Mouse (Mus musculus): ENCODE data around the gene Cryba1.

DNA sequence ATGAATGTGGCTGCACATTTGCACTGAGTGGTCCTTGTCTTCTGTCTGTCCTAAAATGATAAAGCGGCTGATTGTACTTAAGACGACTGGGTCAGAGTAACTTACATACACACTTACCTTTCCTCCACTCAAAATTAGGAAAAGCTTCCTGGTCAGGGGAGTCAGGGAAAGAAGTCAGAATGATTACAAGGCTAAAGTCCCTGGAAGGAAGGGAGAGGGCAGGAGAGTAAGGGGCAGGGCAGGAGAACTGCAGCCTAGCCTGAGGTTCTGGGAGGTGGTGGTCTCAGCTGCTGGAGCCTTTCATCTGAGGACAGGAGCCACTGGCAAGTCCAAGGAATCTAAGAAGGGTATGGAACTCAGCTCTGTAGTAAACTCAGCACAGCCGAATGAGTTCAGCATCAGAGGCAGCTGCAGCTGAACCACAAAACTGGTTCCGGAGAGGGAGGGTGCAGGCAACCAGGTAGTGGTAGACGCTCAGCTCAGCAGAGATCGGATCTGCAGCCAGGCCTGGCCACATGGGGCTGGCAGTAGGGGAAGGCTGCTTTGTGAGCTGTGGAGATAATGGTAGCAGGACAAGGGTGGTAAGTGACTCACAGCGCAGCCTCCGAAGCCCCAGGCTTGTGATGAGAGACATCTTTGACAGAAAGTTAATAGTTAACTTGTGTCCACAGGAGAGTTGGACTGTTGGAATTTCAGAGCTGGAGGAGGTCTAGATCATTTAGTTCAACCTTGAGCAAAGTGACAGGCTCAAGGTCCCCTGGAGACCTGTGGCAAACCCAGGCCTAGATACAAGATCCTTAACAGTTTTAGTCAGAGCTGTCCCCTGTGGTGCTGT is 47.0 kb upstream of the Cryba1 start:
- TF ChIP-seq CTCF (IDR thresholded peaks at IDR 0.05; ENCODE audit: low read depth, low read length) (no peak), GATA1 (IDR thresholded peaks at IDR 0.05; ENCODE audit: borderline replicate concordance, low read length) (no peak), TAL1 (conservative IDR thresholded peaks at IDR 0.05; ENCODE audit: low read depth, low read length) (no peak), GATA2 (IDR thresholded peaks at IDR 0.05; ENCODE audit: borderline replicate concordance, low read depth, low read length) (no peak)
